Mouse (Mus musculus): ENCODE results near the gene Dag1.
A peak's percentile ranks its signal among the peaks of the same experiment; 100 is the strongest.

Gene Dag1

GRCm38 (mm10) chr9:108187616-108188015 is 76.1 kb downstream of the Dag1 start:
- DNase-seq (ENCODE audit: low read depth) = no peak

GRCm38 (mm10) chr9:108185786-108186185 is 78.0 kb downstream of the Dag1 start:
- DNase-seq (ENCODE audit: low read depth) = no peak

- DNase-seq (ENCODE audit: low read depth) = no peak
Measured at GRCm38 (mm10) chr9:108183531-108183994, 80.2 kb downstream of the Dag1 start.

- DNase-seq (ENCODE audit: low read depth) = no peak
Measured at GRCm38 (mm10) chr9:108182806-108183506, 80.8 kb downstream of the Dag1 start.

DNA sequence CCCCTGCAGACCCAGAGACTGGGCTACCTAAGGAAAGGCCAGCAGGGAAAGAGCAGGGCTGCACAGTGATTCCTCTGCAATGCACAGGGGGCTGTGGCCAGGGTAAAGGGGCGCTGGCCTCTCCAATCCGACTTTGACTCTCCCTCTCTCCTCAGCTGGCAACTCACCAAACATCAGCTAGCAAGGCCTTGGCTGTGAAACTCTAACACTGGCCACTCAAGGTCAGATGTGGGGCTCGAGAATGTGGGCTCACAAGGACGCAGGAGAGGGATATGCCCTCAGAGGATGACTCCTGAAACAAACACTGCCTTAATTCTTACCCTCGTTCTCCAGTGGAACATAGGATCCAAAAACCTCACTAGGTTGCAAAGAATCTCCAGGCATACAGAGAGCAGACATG is 85.4 kb downstream of the Dag1 start:
- no peak for DNase-seq (ENCODE audit: low read depth)

DNA sequence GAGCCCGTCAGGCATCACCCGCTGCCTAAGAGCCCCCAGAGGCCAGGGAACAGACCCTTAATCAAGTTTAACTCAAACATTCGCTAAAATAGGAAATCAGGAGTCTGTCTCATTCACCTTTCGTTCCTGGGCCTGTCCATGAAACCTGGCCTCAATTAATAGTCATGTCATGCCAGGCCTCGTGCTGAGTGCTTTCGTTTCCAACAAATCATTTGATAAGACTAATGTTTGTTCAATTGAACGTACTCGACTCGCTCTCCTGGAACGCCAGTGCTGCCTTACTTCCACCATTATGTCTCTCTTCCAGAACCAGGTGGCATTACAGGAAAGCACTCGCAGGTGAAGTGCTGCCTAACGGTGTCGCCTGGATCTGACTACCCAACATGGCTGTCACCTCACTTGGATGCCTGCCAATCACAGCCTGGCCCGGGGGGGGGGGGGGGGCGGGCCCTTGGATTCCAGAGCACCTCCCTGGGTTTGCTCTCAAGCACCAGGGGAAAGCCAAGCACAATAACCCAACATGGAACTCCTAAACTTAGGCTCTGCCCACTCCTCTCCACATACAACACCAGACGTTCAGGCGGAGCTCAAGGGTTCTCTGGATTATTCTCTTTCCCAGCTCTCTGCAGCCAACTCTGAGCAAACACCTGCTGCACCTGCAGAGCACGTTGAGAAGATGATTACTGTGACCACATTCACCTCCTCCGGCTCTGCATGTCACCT is 88.5 kb downstream of the Dag1 start:
- no peak for DNase-seq (ENCODE audit: low read depth)

GRCm38 (mm10) chr9:108172777-108173350 is 90.9 kb downstream of the Dag1 start:
- peak; percentile 67 for DNase-seq (ENCODE audit: low read depth)

- no peak for DNase-seq (ENCODE audit: low read depth)
Measured at GRCm38 (mm10) chr9:108169751-108170150, 94.0 kb downstream of the Dag1 start.

- no peak for DNase-seq (ENCODE audit: low read depth)
Measured at GRCm38 (mm10) chr9:108165143-108165542, 98.6 kb downstream of the Dag1 start.

DNA sequence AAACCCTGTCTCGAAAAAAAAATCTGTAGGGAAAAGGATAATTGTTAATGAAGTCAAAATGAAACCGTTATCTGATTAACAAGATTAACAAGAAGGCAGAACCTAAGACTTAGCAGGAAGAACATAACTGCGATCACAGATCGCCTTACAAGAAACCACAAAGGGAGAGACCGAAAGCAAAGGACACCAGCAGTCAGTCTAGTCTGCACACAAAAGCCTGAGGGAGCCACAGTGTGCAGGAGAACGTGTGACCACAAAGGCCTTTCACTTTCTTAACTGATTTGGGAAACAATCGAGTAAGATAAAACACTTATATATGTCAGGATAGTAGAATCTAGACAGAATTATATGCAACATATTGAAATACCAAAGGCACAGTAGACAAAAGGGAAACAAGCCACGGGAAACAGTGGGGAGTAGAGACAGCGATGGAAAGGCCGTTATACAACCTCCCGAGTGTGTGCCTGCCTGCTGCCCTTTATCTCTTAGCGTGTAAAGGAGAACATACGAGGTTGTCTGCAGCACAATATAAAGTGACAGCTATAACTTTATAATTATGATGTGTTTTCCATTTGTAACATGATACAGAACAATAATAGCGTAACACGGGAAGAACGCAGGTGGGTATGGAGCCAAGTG is 100.0 kb downstream of the Dag1 start:
- no peak for DNase-seq (ENCODE audit: low read depth)

- peak; percentile 40 for DNase-seq (ENCODE audit: low read depth)
Measured at GRCm38 (mm10) chr9:108157891-108158290, 105.9 kb downstream of the Dag1 start.

DNA sequence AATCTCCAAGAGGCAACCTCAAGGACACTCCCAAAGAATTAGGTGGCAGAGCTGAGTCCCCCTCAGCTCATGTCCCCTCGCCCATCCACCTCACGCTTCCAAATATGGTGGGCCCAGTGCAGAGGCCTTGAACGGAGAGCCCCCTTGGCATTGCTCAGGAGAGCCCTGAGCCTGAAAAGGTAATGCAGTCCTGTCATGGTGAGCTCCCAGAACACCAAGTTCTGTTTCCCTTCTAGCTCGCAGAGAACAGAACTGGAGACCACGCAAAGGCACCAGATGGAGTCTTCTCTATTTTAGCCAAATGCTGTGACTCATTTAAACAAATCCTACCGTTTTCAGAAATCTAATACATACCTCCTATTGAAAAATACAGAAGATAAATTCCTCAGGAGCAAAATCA is 106.3 kb downstream of the Dag1 start:
- peak; percentile 51 for DNase-seq (ENCODE audit: low read depth)

GRCm38 (mm10) chr9:108156786-108157185 is 107.0 kb downstream of the Dag1 start:
- no peak for DNase-seq (ENCODE audit: low read depth)

GRCm38 (mm10) chr9:108154814-108155213 is 108.9 kb downstream of the Dag1 start:
- no peak for DNase-seq (ENCODE audit: low read depth)
